Mouse (Mus musculus) brain, embryonic 14.5 days (tissue): ENCODE measurements around the gene Rnf216.

ENCODE experiments used
- CTCF ChIP-seq: fragments of 200-500 bp; IDR thresholded peaks from 2 replicates; pipeline ENCODE4 v1.5.1; 2012; ENCODE audit warnings: inconsistent platforms, mild to moderate bottlenecking, moderate library complexity, borderline replicate concordance; ENCODE audit not compliant: insufficient read depth, insufficient read length; ENCODE audit errors: extremely low read depth
- POLR2A ChIP-seq: fragments of 200-500 bp; IDR thresholded peaks from 2 replicates; pipeline ENCODE4 v1.6.1; 2012; ENCODE audit warnings: mild to moderate bottlenecking, inconsistent platforms, borderline replicate concordance; ENCODE audit not compliant: poor library complexity, insufficient read depth, insufficient read length, severe bottlenecking; ENCODE audit errors: extremely low read depth

DNA sequence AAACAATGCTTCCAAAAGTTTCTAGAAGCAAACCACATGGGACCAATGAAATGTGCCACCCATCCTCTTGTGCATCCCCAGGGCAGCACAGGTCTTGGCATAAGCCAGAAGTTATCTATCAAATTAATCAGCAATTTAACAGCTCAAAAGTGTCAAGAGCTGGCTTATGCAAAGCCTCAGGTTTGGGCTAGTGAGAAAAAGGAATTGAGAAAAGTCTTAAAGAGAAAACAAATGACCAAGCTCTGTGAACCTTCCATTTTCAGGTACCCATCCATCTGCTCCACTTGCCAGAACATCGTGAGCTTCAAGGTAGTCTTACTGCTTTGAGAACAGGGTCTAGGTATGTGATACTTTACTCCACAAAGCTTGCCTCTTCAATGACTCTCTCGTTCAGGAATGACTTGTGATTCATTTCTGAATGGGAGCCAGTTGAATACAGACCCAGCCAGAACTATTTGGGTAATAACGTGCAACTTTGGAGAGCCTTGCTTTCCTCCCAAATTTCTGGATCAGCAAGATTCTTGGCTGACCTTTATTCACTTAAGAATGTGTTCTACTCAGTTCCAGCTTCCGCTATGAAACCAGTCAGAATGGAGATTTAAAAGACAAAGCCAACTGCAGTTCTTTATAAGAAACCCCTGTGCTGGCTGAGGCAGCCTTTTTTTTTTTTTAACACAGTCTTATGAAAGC lies 56.5 kb downstream of the Rnf216 start:
- no peak for TF ChIP-seq CTCF
- no peak for TF ChIP-seq POLR2A
